Mouse (Mus musculus) midbrain, embryonic 15.5 days (tissue): ENCODE measurements around the gene Hyal1. TPM values are rescaled to one million over a fixed set of nuclear protein-coding genes. Genes with fewer than 3 reads are reported as not detected.

Experiments
- ATAC-seq: fragments of 200-750 bp; cut with Nextera tagmentation; replicated peaks from 2 replicates; pipeline ENCODE4 v1.8.0; 2017; ENCODE audit warnings: moderate TSS enrichment
- H3K27ac ChIP-seq: fragments of 300-500 bp; sonication (generic); 2 replicates; pipeline ENCODE4 v1.5.1; 2015; ENCODE audit warnings: mild to moderate bottlenecking, inconsistent platforms
- H3K27me3 ChIP-seq: fragments of 300-500 bp; sonication (generic); replicated peaks from 2 replicates; pipeline ENCODE4 v1.6.1; 2015; ENCODE audit warnings: inconsistent platforms
- H3K36me3 ChIP-seq: fragments of 300-500 bp; sonication (generic); replicated peaks from 2 replicates; pipeline ENCODE4 v1.6.1; 2015; ENCODE audit warnings: inconsistent platforms
- H3K4me1 ChIP-seq: fragments of 300-500 bp; sonication (generic); 2 replicates; pipeline ENCODE4 v1.6.1; 2015; ENCODE audit warnings: inconsistent platforms
- H3K4me2 ChIP-seq: fragments of 300-500 bp; sonication (generic); 2 replicates; pipeline ENCODE4 v1.6.1; 2015; ENCODE audit warnings: inconsistent platforms, mild to moderate bottlenecking, moderate library complexity
- H3K4me3 ChIP-seq: fragments of 300-500 bp; sonication (generic); 2 replicates; pipeline ENCODE4 v1.5.1; 2015; ENCODE audit warnings: mild to moderate bottlenecking, inconsistent platforms
- H3K9ac ChIP-seq: fragments of 300-500 bp; sonication (generic); 2 replicates; pipeline ENCODE4 v1.6.1; 2015; ENCODE audit warnings: mild to moderate bottlenecking, inconsistent platforms
- H3K9me3 ChIP-seq: fragments of 300-500 bp; sonication (generic); 2 replicates; pipeline ENCODE4 v1.6.1; 2016; ENCODE audit warnings: inconsistent platforms
- WGBS: fragments of 180-500 bp; shearing (Covaris S2); methylation state at CpG from one replicate; pipeline ENCODE4 v1.1.7; 2015; ENCODE audit warnings: mixed read lengths; 5-methylcytosine and 5-hydroxymethylcytosine counted together
- polyA plus RNA-seq: library from polyadenylated mRNA; unstranded; fragments of >200 nt; fragmentation: Nextera tagmentation; extraction: Ambion mirVana; gene quantifications from 2 replicates; pipeline ENCODE4 v1.2.1, GENCODE M21; 2015

Hyal1 gene
- polyA plus RNA-seq, 1 experiment from 2014 or later = 9.5 TPM

DNA sequence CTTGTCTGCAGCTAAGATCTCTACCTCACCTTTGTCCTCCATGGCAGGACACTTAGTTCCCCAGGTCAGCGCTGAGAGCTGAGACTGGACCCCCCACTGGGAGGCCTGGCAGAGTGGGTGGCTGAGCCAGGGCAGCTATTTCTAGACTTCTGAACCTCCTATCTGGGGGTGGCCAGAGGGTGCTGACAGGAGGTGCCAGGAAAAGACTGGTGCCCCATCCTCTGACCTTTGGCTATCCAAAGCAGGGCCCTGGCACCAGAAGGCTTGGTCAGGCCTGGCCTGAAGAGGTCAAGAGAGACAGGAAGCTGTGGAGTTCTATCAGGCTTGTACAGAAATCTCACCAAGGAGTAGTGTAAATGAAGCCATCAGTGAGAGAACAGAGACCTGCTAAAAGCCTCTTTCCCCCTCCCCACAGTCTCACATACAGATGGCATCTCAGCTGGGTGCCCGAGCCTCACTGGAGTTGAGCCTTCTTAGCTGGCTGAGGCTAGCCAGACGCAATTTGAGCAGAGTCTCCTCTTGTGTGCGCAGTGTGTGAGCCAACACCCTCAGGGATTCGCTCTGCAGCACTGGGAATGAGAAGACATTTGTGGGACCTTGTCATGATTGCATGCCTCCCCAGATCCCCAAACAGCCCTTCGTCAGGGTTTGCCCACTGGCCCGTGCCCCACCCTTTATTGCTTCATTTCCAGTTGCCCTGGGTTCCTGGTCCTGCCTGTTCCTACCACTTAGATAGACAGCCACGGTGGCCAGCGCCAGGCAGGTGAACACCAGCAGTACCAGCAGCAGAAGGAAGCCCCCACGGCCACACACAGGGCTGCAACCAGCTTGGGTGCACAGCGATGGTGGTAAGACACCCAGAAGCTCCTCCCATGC lies 16.6 kb downstream of the Hyal1 start:
- no peak overlapping the region for H3K9ac ChIP-seq
- H3K9me3 ChIP-seq = no peaks in the 10 kb centered on the region
- H3K27ac ChIP-seq = no peak overlapping the region
- no peak overlapping the region for H3K4me3 ChIP-seq
- no peak overlapping the region for H3K4me2 ChIP-seq
- no peak for ATAC-seq
- 82% methylated on average over 11 of the region's 11 CpGs for WGBS
- peaks cover 7% of the 10 kb centered on the region for H3K4me1 ChIP-seq
- no peaks in the 10 kb centered on the region for H3K27me3 ChIP-seq
- peaks cover 11% of the 10 kb centered on the region; the same call in 1 of the 2 replicates for H3K36me3 ChIP-seq

GRCm38 (mm10) chr9:107594281-107595062 lies 17.7 kb downstream of the Hyal1 start:
- Histone ChIP-seq H3K9ac (no peak overlapping the region), H3K4me1 (no peaks in the 10 kb centered on the region), H3K27ac (no peak overlapping the region), H3K4me2 (no peak overlapping the region), H3K9me3 (no peaks in the 10 kb centered on the region), H3K27me3 (no peaks in the 10 kb centered on the region), H3K4me3 (no peak overlapping the region), H3K36me3 (peaks cover 11% of the 10 kb centered on the region; the same call in 1 of the 2 replicates)
- WGBS = 71% methylated on average over 8 of the region's 8 CpGs
- ATAC-seq = no peak

DNA sequence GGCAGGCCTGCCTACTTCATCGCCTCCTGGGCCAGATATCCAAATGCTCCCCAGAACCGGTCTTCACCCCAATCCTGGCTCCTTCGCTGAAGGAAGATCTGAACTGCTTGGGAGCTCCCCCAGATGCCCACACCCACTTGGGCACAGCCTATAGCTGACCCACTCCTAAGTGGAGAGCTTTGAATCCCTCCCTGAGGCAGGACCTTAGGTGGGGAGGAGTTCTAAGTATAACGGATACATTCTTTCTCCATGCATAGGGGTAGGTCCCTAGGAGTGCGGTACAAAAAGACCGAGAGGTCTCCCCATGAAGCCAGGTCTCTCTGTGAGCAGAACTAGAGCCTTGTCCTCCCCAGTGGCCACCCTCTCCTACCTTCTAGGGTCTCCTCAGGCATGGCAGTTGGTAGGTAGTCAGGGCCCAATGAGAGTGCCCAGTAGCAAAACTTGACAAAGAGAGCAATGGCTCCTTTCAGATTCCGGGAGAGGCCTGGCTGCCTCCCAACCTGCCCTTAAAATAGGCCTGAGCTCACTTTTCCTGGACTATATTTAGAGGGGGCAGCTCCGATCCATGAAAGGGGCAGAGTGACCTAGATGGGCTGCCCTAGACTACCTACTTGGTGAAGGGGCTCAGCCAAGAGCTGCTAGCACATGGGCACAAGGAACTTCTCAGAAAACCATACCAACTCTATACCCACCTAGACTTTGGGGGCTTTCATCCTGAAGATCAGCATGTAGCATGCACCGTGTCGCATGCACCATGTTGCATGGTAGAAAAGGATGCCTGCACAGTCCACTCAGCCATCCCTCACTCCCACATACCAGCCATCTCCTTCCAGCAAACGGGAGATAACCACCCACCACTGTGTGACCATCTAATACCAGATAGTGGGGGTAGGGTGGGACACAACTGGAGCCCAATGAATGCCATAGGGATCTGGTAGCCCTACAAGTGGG lies 20.2 kb downstream of the Hyal1 start:
- 91% methylated on average over 11 of the region's 11 CpGs for WGBS

DNA sequence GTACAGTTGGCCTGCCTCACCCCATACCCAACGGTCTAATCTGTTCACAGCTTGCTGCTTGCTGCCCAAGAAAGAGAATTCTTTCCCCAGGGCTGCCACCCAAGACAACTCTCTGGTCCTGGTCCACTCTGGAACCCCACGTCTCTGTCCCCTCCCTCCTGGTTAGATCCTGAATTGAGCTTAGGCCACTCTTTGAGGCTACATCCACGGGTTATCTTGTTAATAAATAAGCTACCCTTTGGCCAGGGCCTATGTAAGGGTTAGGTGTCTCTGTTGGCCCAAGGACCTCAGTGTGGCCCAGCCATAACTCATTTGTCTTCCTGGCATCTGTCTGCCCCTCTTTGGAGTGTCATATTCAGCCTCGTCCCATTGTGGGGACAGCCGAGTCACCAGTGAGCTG lies 21.7 kb downstream of the Hyal1 start:
- no peaks in the 10 kb centered on the region for H3K27me3 ChIP-seq
- 89% methylated on average over 5 of the region's 5 CpGs for WGBS
- ATAC-seq = no peak
- H3K4me2 ChIP-seq = no peak overlapping the region
- H3K4me1 ChIP-seq = peaks cover 8% of the 10 kb centered on the region; the same call in 1 of the 2 replicates
- 0 out of 2 replicates have a peak, but pooled peaks cover 4% of the 10 kb centered on the region for H3K36me3 ChIP-seq
- no peak overlapping the region for H3K4me3 ChIP-seq
- no peaks in the 10 kb centered on the region for H3K9me3 ChIP-seq
- no peak overlapping the region for H3K9ac ChIP-seq
- H3K27ac ChIP-seq = no peak overlapping the region

More for the DNA sequence above, 20.2 kb downstream of the Hyal1 start:
- no peak overlapping the region for H3K27ac ChIP-seq
- no peak overlapping the region for H3K4me3 ChIP-seq
- H3K4me1 ChIP-seq = peaks cover 2% of the 10 kb centered on the region; the same call in 1 of the 2 replicates
- H3K27me3 ChIP-seq = no peaks in the 10 kb centered on the region
- no peaks in the 10 kb centered on the region for H3K9me3 ChIP-seq
- 0 out of 2 replicates have a peak, but pooled peaks cover 5% of the 10 kb centered on the region for H3K36me3 ChIP-seq
- H3K4me2 ChIP-seq = no peak overlapping the region
- no peak overlapping the region for H3K9ac ChIP-seq
- no peak for ATAC-seq

DNA sequence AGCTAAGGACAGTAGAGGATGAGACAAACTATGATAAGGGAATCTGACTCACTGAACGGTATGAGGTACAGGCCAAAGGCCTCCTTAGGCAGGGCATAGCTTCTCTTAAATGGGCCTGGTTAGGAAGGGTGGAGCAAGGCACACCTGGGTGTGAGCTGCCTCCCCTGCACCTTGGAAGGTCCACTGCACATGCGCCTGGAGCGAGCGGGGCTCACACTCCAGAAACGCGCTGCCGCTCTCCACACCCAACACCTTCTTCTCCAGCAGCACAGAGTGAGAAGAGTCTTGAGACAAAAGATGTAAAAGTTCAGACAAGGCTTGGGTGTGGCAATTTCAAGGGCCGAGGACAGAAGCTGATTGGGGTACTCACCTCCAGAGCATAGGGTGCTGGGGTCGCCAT lies 22.7 kb downstream of the Hyal1 start:
- H3K27ac ChIP-seq = no peak overlapping the region
- ATAC-seq = no peak
- H3K9ac ChIP-seq = no peak overlapping the region
- H3K9me3 ChIP-seq = no peaks in the 10 kb centered on the region
- no peaks in the 10 kb centered on the region for H3K27me3 ChIP-seq
- H3K36me3 ChIP-seq = no peaks in the 10 kb centered on the region
- no peak overlapping the region for H3K4me2 ChIP-seq
- WGBS = 89% methylated on average over 9 of the region's 9 CpGs
- peaks cover 8% of the 10 kb centered on the region; the same call in 1 of the 2 replicates for H3K4me1 ChIP-seq
- H3K4me3 ChIP-seq = no peak overlapping the region

DNA sequence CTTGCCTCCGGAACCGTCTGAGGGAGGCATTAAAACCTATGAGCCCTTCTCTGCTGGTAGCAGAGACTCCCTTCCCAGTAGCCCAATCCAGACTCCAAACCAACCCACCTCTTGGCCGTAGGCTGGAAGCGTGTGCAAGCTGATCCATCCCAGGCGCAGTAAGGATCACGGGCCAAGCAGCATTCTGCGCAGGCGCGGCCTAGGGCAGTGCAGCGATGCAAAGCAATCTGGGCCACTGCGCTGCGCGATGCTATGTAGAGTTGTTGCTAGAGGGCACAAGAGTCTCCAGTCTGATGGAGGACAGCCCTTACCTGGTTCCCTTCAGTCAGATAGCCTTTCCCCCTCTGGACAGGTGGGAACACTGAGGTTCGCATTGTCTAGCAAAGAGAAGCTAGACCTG lies 23.1 kb downstream of the Hyal1 start:
- Histone ChIP-seq H3K4me2 (no peak overlapping the region), H3K9ac (no peak overlapping the region), H3K27me3 (no peaks in the 10 kb centered on the region), H3K27ac (no peak overlapping the region), H3K4me1 (peaks cover 12% of the 10 kb centered on the region), H3K9me3 (no peaks in the 10 kb centered on the region), H3K4me3 (no peak overlapping the region), H3K36me3 (no peaks in the 10 kb centered on the region)
- ATAC-seq = no peak
- WGBS = 83% methylated on average over 14 of the region's 14 CpGs

DNA sequence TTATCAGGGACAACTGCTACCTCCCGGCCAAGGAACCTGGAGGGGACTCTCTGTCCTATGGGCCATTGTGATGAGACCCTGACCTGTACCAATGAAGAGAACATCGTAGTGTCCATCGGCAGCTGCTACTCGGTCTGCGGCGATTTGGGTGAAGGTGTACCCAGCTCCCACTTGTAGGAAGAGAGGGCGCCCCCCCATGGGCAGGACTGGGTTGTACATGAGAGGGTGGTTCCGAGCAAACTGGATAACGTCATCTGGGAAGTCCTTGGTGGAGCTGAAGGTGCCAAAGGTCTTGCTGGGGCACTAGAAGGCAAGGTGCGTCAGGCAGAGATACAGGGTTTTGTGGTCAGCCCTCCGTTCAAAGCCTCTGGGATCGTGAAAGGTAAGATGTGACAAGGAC lies 24.0 kb downstream of the Hyal1 start:
- 79% methylated on average over 12 of the region's 12 CpGs for WGBS
- Histone ChIP-seq H3K9me3 (no peaks in the 10 kb centered on the region), H3K27me3 (no peaks in the 10 kb centered on the region), H3K36me3 (no peaks in the 10 kb centered on the region), H3K9ac (no peak overlapping the region), H3K4me1 (peaks cover 14% of the 10 kb centered on the region), H3K4me3 (no peak overlapping the region), H3K4me2 (no peak overlapping the region), H3K27ac (no peak overlapping the region)
- no peak for ATAC-seq

- Histone ChIP-seq H3K27me3 (no peaks in the 10 kb centered on the region), H3K4me3 (no peak overlapping the region), H3K9ac (no peak overlapping the region), H3K4me2 (no peak overlapping the region), H3K4me1 (peaks cover 14% of the 10 kb centered on the region), H3K36me3 (no peaks in the 10 kb centered on the region), H3K27ac (no peak overlapping the region), H3K9me3 (no peaks in the 10 kb centered on the region)
- ATAC-seq = no peak
- WGBS = 86% methylated on average over 11 of the region's 11 CpGs
These were observed 24.5 kb downstream of the Hyal1 start for GRCm38 (mm10) chr9:107601275-107601674.

DNA sequence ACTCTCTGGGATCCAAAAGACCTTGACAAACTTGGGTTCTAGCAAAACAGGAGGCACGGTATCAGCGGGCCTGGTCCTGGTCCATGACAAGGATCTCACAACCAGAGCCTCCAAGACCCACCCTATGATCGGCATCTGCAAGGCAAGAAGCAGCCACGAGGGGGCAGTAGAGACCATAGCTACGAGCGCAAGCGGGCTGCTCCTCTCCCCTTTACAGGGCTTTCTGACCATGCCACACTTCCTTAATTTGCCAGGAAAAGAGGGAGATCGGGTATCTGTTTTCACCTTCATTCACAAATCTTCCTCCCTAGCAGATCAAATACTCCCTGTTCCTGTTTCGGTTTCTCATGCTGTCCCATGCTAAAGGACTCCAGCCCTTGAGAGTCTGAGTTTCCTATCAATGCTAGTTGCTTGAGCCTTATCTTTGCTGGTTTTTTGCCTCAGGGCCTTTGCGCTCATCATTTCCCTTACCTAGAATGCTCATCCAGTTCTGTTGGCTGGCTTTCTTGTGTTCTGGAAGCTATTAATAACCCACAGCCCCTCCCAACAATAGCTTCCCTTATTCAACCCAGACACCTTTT lies 25.4 kb downstream of the Hyal1 start:
- peak; percentile 59 for ATAC-seq
- H3K27ac ChIP-seq = peak overlapping the region; percentile 63
- H3K9ac ChIP-seq = no peak overlapping the region
- H3K27me3 ChIP-seq = no peaks in the 10 kb centered on the region
- WGBS = 12% methylated on average over 10 of the region's 10 CpGs
- no peak overlapping the region for H3K4me3 ChIP-seq
- no peak overlapping the region for H3K4me2 ChIP-seq
- H3K4me1 ChIP-seq = peaks cover 14% of the 10 kb centered on the region
- no peaks in the 10 kb centered on the region for H3K36me3 ChIP-seq
- H3K9me3 ChIP-seq = no peaks in the 10 kb centered on the region

- no peaks in the 10 kb centered on the region for H3K9me3 ChIP-seq
- WGBS = 81% methylated on average over 6 of the region's 6 CpGs
- no peak overlapping the region for H3K4me3 ChIP-seq
- no peak overlapping the region for H3K4me2 ChIP-seq
- H3K9ac ChIP-seq = no peak overlapping the region
- no peaks in the 10 kb centered on the region for H3K36me3 ChIP-seq
- ATAC-seq = no peak
- H3K4me1 ChIP-seq = peaks cover 14% of the 10 kb centered on the region
- no peaks in the 10 kb centered on the region for H3K27me3 ChIP-seq
- H3K27ac ChIP-seq = no peak overlapping the region
These were observed 26.5 kb downstream of the Hyal1 start for GRCm38 (mm10) chr9:107603251-107603650.

DNA sequence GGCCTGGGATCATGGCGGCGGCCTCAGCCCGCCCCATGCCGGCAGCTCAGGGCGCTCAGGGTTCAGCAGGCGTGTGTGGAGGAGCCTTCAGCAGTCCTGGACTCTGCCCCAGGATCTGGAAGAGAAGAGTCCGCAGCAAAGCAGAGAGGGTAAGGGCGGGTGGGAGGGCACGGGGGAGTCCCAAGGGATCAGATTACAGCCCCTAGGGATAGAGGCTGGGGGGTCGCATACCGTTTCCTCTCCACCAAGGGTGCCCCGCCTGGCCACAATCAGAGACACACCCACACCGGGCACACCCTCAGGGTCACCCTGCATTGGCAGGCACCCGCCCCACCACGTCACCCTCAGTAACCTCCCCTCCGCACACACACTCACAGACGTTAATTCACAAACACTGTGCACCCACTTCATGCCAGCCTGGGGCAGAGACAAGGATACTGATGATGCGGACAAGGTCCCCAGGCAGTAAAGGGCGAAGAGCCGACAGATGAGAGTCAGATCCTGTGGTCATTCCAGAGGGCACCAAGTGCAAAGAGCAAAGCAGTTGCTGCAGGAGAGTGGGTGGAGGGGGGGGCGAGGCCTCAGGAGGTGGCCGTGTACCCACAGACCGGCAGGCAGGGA lies 28.4 kb downstream of the Hyal1 start:
- peaks cover 14% of the 10 kb centered on the region for H3K4me1 ChIP-seq
- WGBS = 45% methylated on average over 23 of the region's 23 CpGs
- H3K9me3 ChIP-seq = no peaks in the 10 kb centered on the region
- no peak overlapping the region for H3K9ac ChIP-seq
- H3K4me3 ChIP-seq = no peak overlapping the region
- H3K27me3 ChIP-seq = no peaks in the 10 kb centered on the region
- H3K4me2 ChIP-seq = no peak overlapping the region
- ATAC-seq = no peak
- no peaks in the 10 kb centered on the region for H3K36me3 ChIP-seq
- H3K27ac ChIP-seq = no peak overlapping the region
